Mouse (Mus musculus): ENCODE measurements around the gene P2ry4. TPM values are rescaled to one million over a fixed set of nuclear protein-coding genes. Genes with fewer than 3 reads are reported as not detected.
A peak's percentile ranks its signal among the peaks of the same experiment; 100 is the strongest.

Gene P2ry4
- under 1 TPM in 1 of 2 experiments, not detected in 1; 0.23 TPM for total RNA-seq (2021)
- long read RNA-seq, experiment 1, result 0 reads
- long read RNA-seq, experiment 2, result 0 reads

DNA sequence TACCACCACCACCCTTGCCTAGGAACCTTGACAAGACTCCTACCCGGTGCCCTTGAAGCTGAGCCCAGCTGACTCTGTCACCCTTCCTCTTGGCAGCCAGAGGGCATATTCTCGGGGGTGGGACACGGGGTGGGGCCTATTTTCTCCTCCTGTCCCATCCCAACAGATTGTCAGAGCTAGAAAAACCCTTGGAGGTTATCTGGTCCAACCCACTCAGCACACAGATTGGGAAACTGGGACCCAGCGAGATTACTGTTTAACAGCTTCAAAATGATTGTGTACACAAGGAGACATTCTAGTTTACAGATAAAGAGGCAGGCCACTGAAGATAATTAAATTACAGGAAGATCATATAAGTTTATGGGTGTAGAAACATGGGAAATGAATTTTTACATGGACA lies at the start of gene P2ry4:
P2ry4 (minus strand) TSS at position 79 of the 400 bp plus-strand sequence.
- no peak for DNase-seq (ENCODE audit: low spot score in 2 of 2)

DNA sequence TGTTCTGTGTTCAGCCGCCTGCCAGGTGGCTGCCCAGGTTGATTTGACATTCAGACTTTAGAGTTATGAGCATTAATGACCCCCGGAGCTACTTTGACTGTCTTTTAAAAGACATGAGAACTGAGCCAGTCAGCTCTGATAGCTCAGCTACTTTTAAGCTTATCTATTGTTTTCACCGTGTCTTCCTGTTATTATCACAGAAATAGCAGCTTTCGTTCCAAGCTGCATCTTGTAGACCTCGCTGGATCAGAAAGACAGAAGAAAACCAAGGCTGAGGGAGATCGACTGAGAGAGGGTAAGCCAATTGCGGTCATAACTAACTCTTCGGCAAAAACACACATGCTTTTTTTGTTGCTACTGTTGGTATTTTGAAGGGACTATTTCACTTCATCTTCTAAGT lies 43.8 kb upstream of the P2ry4 start:
- no peak for DNase-seq (ENCODE audit: low spot score in 2 of 2)

DNA sequence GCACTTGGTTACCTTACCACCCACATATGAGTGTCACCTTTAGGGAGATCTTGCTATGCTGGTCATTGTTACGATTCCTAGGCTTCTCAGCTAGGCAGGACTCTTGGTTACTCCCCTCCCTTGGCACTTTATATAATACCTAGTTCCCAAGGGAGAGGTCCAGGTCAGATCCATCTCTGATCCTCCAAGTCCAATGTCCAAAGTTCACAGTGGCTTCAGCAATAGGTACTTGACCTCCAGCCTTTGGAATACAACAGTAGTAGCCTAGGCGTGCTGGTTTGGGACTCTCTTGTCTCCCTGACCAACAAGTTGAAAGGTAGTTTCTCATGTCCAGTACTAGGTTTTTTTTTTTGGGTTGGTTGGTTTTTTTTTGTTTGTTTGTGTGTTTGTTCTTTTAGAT lies 34.4 kb upstream of the P2ry4 start:
- no peak for DNase-seq (ENCODE audit: low spot score in 2 of 2)

DNA sequence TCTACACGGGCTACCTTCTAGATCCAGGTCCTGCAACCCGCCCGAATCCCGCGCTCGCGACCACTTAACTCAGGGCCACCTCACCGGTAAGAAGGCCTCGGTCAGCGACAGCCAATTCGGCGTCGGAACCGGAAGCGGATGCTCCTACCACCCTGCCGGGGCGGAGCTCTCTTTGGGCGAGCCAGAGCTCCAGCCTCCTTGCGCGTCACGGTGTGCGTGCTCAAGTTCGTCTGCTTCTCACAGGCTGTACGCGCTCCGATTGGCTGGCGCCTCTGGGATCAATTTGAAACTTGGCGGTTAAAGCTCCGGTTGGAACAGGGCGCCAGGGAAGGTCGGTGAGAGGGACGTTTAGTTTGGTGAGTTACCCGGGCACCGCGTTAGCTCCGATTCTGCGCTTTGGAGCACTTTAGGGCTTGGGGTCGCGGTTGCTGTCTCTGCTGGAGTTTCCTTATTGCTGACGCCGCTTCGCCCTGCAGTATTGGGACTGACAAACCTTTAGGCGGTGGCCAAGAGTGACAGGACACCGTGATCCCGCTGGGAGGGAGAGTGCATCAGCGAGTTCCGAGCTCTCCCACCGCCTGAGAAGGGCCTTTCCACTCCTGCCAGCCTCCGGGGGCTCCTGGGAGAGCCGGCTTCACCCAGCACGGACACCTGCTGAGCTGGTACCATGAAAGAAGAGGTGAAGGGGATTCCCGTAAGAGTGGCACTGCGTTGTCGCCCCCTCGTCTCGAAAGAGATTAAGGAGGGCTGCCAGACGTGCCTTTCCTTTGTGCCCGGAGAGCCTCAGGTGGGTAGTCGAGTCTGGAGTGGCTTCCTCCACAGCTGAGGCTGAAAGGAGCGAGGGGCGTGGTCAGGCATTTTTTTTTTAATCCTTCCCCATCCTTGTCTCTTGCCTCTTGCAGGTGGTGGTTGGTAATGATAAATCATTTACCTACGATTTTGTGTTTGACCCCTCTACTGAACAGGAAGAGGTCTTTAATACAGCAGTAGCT lies 31.4 kb upstream of the P2ry4 start, which contains the start of gene Pdzd11:
Pdzd11 (minus strand) TSS at position 767 of the 992 bp plus-strand sequence.
- DNase-seq (ENCODE audit: low spot score in 2 of 2), result peak; percentile 42 to 75

DNA sequence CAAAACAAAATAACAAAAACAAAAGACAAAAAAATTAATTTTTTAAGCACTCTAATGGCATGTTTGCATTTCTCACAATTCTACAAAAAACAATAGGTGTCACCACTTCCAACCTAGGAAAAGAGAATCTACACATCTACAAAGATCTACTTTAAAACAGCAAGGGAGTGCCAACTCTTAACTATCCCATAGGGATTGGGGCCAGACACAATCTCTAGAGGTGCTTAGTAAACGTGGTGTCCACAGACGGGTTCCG lies 30.8 kb upstream of the P2ry4 start, which contains the start of gene Kif4:
Kif4 (plus strand) TSS at position 192 of the 256 bp plus-strand sequence.
- DNase-seq (ENCODE audit: low spot score in 2 of 2), result no peak

DNA sequence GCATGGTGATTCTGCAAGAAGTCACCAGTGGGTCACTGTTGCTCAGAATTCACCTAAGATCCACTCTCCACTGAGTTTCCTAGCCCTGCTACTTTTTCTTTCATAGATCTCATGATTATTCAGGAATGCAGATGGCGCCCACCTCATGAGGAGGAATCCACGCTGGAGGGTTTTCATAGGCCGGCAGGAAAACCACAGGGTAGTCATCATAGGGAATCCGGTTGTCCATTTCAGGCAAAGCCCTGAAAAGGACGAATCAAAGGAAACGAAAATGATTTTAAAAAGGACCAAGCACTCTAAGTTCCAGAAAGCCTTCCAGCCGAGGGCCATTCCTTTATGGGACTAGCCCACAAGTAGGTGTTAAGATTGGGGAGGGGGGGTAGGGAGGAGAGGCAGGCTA lies 30.5 kb upstream of the P2ry4 start:
- DNase-seq (ENCODE audit: low spot score in 2 of 2), result no peak

DNA sequence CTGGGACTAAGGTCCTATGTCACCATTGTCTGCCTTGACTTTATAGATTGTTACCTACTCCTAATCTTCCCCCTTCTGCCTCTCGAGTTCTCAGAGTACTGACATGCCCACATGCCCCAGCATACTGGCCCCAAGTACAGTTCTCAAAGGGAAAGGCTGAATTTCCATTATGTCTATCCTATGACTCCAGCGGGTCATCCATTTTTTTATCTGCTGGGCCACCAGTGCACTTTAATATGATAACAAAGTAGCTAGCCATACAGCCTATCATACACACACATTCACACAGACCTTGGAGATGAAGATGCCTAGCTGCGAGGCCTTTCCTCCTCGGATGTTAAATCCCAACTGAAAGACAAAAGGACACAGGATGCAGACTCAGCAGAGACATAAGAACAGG lies 29.6 kb upstream of the P2ry4 start:
- no peak for DNase-seq (ENCODE audit: low spot score in 2 of 2)

DNA sequence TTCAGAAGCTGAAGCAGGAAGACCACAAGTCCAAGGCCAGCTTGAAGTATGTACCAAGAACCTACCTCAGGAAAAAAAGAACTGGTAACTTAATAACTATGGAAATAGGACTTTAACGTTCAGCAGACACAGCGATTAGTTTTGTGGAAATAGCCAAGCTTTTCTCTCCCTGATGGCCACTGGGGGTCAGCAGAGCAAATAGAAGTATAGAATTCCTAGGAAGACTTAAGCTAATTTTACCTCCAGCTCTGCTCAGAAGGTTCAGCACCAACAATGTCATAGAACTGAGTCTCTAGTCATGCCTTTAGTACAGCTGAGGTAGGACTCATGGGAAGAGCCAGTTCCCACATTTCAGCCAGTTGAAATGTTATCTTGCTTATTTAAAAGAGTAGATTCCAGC lies 26.7 kb upstream of the P2ry4 start:
- no peak for DNase-seq (ENCODE audit: low spot score in 2 of 2)

DNA sequence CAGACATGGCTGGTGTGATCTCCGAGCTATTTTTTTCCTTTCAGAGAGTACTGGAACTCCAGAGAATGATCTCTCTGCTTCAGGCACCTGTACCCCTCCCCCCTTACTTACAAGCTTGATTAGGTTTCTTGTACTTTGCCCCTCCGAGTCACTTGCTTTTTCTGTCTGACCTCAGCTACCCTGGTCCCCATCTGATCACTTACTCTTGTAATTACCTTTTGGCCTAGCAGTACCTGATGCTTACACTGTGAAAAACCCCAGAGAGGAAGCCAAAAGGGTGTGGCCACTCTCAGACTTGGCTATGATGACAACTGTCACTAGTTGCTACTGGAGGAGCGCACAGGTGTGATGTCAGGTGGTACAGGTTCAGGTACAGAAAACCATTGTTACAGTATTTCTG lies 23.8 kb upstream of the P2ry4 start:
- DNase-seq (ENCODE audit: low spot score in 2 of 2), result no peak

DNA sequence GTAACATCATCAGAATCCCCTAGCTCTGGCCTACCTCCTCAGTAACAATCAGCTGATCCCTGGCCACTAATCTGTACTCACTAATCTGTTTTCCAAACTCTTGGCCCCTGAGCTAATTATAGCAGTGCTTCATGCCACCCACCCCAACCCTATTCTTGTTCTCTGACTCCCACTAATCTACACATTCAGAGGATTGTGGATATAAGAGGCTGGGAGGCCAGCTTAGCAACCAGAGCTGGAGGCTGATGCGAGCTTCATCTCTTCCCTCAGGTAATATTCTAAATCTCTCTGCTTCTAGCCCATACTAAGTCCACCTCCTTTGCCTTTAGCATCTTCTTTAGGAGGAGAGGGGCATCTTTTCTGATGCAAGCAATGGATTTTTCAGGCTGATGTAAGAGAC lies 10.6 kb upstream of the P2ry4 start, which contains the start of gene Arr3:
Arr3 (plus strand) TSS at position 184 of the 400 bp plus-strand sequence.
- DNase-seq (ENCODE audit: low spot score in 2 of 2), result no peak

DNA sequence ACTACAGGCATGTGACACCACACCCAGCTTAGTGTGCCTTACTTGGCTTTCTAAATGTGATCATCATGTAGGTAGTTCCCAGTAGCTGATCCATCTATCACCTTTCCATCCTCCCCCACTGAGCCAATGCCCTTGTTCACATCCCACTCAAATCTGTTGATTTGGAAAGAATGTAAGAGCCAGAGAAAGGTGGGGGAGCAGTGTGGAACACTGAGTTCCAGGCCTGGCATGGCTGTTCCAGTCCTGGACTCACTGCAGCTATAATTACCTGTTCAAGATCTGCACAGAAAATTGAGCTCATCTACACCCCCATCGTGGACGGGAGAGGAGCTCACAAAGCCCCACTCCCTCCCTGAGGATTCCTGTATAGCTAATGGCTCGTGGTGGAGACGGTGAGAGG lies 5.1 kb upstream of the P2ry4 start:
- no peak for DNase-seq (ENCODE audit: low spot score in 2 of 2)

DNA sequence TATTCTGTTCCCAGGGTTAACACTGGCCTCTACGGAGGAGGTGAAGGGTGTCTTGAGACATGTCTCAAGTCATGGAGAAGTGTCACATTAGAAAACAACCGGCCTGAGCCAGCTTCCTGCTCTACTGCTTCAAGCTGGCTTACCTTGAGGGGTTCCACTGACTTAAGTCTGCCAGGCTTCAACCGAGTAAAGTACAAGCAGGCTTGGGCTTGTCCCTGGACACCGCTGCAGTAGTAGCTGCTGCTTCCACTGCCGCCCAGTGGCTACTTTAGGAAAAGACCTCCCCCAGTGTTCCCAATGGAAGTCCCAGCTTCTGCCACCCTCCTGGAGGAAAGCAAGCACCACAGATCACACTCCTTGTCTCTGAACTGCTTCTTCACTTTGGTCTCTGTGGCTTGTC lies 2.8 kb upstream of the P2ry4 start:
- DNase-seq (ENCODE audit: low spot score in 2 of 2), result no peak

DNA sequence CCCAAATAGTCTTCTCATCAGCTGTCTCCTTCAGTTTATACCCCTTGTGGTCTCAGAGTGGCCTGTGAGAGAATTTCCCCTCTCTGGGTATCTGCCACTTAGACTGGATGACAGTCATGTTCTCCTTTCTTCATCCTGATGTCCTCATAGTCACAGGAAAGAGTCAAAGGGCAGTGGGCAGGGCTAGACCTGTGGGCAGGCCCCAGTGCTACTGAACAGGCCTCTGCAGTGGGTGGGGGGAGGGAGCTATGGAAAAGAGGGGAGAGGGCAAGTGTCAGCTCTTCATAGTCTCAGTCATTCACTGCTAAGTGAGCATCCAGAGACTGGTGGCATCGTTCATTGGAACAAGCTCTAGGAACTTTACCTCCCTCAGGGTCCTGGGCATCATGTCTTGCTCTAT lies 22.7 kb downstream of the P2ry4 start, which contains the start of gene Awat1:
Awat1 (plus strand) TSS at position 301 of the 400 bp plus-strand sequence.
- no peak for DNase-seq (ENCODE audit: low spot score in 2 of 2)

DNA sequence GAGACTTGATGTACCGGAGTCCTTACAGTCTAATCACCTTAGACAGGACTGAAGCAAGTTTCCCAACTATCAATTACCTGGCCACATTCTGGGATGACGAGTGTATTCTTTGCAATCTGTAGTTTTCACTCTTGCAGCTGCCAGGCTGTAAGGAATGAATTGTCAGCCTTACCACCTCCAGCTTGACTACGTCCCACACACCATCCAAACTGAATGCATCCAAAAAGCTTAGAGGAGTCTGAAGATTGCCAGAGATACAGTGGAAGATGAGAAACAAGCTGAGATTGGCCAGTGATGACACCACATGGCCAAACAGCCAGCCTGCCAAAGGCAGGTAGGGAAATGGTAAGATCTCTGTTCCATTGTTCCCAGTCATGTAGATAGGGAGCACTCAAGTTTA lies 29.0 kb downstream of the P2ry4 start:
- no peak for DNase-seq (ENCODE audit: low spot score in 2 of 2)

DNA sequence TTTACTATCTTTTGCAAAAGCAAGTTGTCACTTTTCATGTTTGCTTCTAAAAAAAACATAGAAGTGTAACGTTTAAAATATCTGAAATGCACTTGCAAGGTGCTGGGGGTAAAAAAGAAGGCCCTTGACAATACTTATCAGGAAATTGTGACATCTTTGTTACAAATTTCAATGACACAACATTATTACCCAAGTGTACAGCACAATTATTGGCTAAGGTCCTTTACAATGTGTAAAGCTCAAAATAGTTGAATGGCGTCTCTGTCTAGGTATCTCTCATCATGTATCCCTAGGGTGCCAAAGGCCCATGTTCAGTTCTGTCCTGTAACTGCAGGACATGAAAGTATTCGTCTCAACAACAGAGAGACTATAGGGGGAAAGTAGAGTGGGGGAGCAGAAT lies 38.6 kb downstream of the P2ry4 start:
- no peak for DNase-seq (ENCODE audit: low spot score in 2 of 2)

Other genes with a start within 250 kb of the P2ry4 start
- gene Otud6a, start 165.9 kb downstream of the P2ry4 start, total RNA-seq (2021), result not detected
- gene Awat2, start 152.2 kb downstream of the P2ry4 start, total RNA-seq (2021), result 1 to 10 TPM in 1 of 2 experiments, under 1 TPM in 1; 0.73 to 1.0 TPM
- gene Igbp1, start 100.6 kb downstream of the P2ry4 start, total RNA-seq (2021), result 10 to 100 TPM; 78.7 to 83.4 TPM
- not detected for gene Dgat2l6, start 70.0 kb downstream of the P2ry4 start, total RNA-seq (2021)
- not detected for gene Awat1, start 22.6 kb downstream of the P2ry4 start, total RNA-seq (2021)
- not detected for gene Arr3, start 10.6 kb upstream of the P2ry4 start, total RNA-seq (2021)
- gene Kif4, start 30.9 kb upstream of the P2ry4 start, total RNA-seq (2021), result 10 to 100 TPM; 13.2 to 16.4 TPM
- 10 to 100 TPM; 35.7 to 41.8 TPM for gene Pdzd11, start 31.7 kb upstream of the P2ry4 start, total RNA-seq (2021)
- 1 to 10 TPM; 2.8 to 3.1 TPM for gene Gdpd2, start 135.0 kb upstream of the P2ry4 start, total RNA-seq (2021)
- 10 to 100 TPM; 33.8 to 35.1 TPM for gene Dlg3, start 172.9 kb upstream of the P2ry4 start, total RNA-seq (2021)